Mouse (Mus musculus) intestine, postnatal 0 days (tissue): ENCODE results near the gene Gga1. TPM values are rescaled to one million over a fixed set of nuclear protein-coding genes. Genes with fewer than 3 reads are reported as not detected.
A peak's percentile ranks its signal among the peaks of the same experiment; 100 is the strongest.

Experiments used
- ATAC-seq: fragments of 200-750 bp; cut with Nextera tagmentation; 2 replicates; pipeline ENCODE4 v1.8.0; 2017; ENCODE audit warnings: mild to moderate bottlenecking, moderate TSS enrichment, moderate library complexity
- H3K27ac ChIP-seq: fragments of 300-500 bp; sonication (generic); 2 replicates; pipeline ENCODE4 v1.5.1; 2014; ENCODE audit warnings: mild to moderate bottlenecking, low read depth, low read length, moderate library complexity
- H3K27me3 ChIP-seq: fragments of 300-500 bp; sonication (generic); replicated peaks from 2 replicates; pipeline ENCODE4 v1.6.1; 2014; ENCODE audit warnings: low read length, mixed read lengths; ENCODE audit not compliant: control insufficient read depth, insufficient read depth
- H3K36me3 ChIP-seq: fragments of 300-500 bp; sonication (generic); 2 replicates; pipeline ENCODE4 v1.6.1; 2014; ENCODE audit warnings: mild to moderate bottlenecking, moderate library complexity; ENCODE audit not compliant: control insufficient read depth, insufficient read depth
- H3K4me1 ChIP-seq: fragments of 300-500 bp; sonication (generic); replicated peaks from 2 replicates; pipeline ENCODE4 v1.6.1; 2014; ENCODE audit warnings: antibody characterized with exemption, low read length, mixed read lengths; ENCODE audit not compliant: control insufficient read depth, insufficient read depth
- H3K4me2 ChIP-seq: fragments of 300-500 bp; sonication (generic); replicated peaks from 2 replicates; pipeline ENCODE4 v1.6.1; 2014; ENCODE audit warnings: low read depth, mild to moderate bottlenecking, moderate library complexity
- H3K4me3 ChIP-seq: fragments of 300-500 bp; sonication (generic); 2 replicates; pipeline ENCODE4 v1.5.1; 2014; ENCODE audit warnings: low read depth, low read length
- H3K9ac ChIP-seq: fragments of 300-500 bp; sonication (generic); 2 replicates; pipeline ENCODE4 v1.6.1; 2014; ENCODE audit warnings: mild to moderate bottlenecking, low read depth, low read length
- H3K9me3 ChIP-seq: fragments of 300-500 bp; sonication (generic); 2 replicates; pipeline ENCODE4 v1.6.1; 2016; ENCODE audit warnings: mixed run types; ENCODE audit not compliant: control insufficient read depth
- CTCF ChIP-seq: sonication (generic); IDR thresholded peaks from 2 replicates; pipeline ENCODE4 v1.5.1; 2016; ENCODE audit warnings: low read depth, mild to moderate bottlenecking, control low read depth, antibody characterized with exemption, moderate library complexity
- WGBS: fragments of 180-500 bp; shearing (Covaris S2); extraction: QIAGEN DNeasy Blood & Tissue Kit; methylation state at CpG from one replicate; pipeline ENCODE4 v1.1.7; 2014; 5-methylcytosine and 5-hydroxymethylcytosine counted together
- polyA plus RNA-seq: library from polyadenylated mRNA; unstranded; fragments of >200 nt; fragmentation: Nextera tagmentation; extraction: Ambion mirVana; gene quantifications from 2 replicates; pipeline ENCODE4 v1.2.1, GENCODE M21; 2015

Gene Gga1
- polyA plus RNA-seq, 1 experiment from 2014 or later = 40.1 TPM

DNA sequence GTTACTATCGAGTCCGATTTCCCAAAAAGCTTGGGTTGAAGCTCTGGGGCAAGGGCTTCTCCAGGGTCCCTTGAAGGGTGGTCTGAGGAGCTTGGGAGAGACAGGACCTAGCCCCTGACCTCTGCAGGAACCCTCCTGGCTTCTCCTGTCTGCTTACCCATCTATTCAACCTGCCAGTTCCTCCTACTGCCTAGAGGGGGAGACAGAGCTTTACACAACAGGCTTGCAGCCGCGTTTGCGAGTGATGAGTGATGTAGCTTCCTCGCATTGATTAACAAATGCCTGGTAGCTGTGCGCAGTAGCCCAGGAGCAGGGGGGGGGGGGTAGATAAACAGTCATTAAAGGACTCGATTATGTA is 38.6 kb downstream of the Gga1 start:
- Histone ChIP-seq H3K27ac (no peak overlapping the region), H3K27me3 (peaks cover 7% of the 10 kb centered on the region; the same call in 1 of the 2 replicates), H3K4me3 (no peak overlapping the region), H3K9ac (no peak overlapping the region), H3K36me3 (peaks cover 3% of the 10 kb centered on the region), H3K4me1 (0 out of 2 replicates have a peak, but pooled peaks cover 4% of the 10 kb centered on the region), H3K4me2 (0 out of 2 replicates have a peak overlapping the region, but pooled peaks have one; percentile 10), H3K9me3 (no peaks in the 10 kb centered on the region)
- no peak for ATAC-seq
- TF ChIP-seq CTCF = peak; percentile 97
- 10% methylated on average over 8 of the region's 8 CpGs for WGBS

DNA sequence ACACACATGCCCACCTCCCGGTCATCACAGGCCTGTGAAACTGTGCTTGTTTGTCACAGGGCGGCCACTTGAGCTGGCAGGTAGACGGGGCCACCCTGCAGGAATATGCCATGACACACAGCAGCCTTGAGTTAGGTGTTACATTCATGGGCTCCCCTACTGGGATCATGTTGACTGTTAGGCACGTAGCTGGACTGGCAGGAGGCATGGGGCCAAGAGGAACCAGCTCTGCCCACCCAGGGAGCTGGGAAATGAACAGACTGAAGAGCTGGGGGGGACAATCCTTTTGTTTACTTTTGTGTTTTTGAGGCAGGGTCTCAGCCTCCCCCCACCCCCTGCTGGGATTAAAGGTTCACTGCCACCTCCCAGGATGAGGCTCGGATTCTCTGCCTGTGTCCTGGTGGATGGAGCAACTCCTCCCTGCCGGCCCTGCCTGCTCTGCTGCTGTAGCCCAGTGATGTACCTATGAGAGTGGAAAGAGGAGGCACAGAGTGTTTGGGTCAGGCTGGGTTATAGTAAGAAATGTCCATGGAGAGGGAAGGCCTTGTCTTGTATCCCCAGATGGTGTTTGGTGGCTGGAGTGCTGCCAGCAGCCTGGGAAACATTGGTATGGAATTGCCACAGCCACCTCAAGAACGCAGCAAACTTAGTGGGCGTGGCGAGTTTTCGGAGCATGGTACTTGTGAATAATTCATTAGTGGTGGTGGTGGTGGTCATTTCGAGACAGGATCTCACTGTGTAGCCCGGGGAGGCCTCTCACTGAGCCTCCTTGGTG is 39.2 kb downstream of the Gga1 start:
- Histone ChIP-seq H3K36me3 (peaks cover 3% of the 10 kb centered on the region), H3K9me3 (no peaks in the 10 kb centered on the region), H3K27me3 (peaks cover 7% of the 10 kb centered on the region; the same call in 1 of the 2 replicates), H3K9ac (no peak overlapping the region), H3K27ac (no peak overlapping the region), H3K4me2 (0 out of 2 replicates have a peak overlapping the region, but pooled peaks have one; percentile 10), H3K4me3 (no peak overlapping the region), H3K4me1 (0 out of 2 replicates have a peak, but pooled peaks cover 4% of the 10 kb centered on the region)
- no peak for ATAC-seq
- TF ChIP-seq CTCF = no peak
- WGBS = 74% methylated on average over 12 of the region's 12 CpGs

DNA sequence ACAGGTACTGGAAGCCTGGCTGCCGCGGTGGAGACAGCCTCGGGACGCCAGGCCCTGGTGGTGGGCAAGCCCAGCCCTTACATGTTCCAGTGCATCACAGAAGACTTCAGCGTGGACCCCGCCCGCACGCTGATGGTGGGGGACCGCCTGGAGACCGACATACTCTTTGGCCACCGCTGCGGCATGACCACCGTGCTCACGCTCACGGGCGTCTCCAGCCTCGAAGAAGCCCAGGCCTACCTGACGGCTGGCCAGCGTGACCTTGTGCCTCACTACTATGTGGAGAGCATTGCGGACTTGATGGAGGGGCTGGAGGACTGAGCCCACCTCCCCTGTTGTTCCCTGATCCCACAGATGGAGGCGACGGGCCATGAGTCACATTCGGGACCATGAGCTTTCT is 41.1 kb downstream of the Gga1 start:
- H3K4me1 ChIP-seq = 0 out of 2 replicates have a peak, but pooled peaks cover 4% of the 10 kb centered on the region
- no peak overlapping the region for H3K27ac ChIP-seq
- H3K36me3 ChIP-seq = no peaks in the 10 kb centered on the region; the same call in 1 of the 2 replicates
- H3K4me2 ChIP-seq = no peak overlapping the region
- TF ChIP-seq CTCF = no peak
- no peaks in the 10 kb centered on the region for H3K9me3 ChIP-seq
- ATAC-seq = no peak
- 95% methylated on average over 23 of the region's 23 CpGs for WGBS
- peaks cover 7% of the 10 kb centered on the region; the same call in 1 of the 2 replicates for H3K27me3 ChIP-seq
- H3K9ac ChIP-seq = no peak overlapping the region
- H3K4me3 ChIP-seq = no peak overlapping the region

DNA sequence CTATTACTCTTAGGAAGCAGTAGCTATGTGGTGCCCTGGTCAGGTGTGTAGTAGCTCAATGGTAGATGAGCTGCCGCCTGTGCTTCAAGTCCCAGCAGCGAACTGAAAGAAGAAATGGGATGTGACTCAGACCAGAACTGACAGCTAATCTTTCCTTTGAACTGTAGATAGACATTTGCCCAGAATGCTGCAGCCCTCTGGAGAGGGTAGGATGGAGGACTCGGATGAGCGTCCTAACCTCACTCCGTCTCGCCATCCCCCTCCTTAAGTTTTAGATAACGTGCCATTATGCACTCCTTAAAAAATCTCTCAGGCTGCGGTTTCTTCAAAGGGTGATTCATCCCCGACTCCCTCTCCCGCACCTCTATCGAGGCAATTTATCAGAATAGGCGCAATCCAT is 42.9 kb downstream of the Gga1 start:
- H3K27me3 ChIP-seq = no peaks in the 10 kb centered on the region

DNA sequence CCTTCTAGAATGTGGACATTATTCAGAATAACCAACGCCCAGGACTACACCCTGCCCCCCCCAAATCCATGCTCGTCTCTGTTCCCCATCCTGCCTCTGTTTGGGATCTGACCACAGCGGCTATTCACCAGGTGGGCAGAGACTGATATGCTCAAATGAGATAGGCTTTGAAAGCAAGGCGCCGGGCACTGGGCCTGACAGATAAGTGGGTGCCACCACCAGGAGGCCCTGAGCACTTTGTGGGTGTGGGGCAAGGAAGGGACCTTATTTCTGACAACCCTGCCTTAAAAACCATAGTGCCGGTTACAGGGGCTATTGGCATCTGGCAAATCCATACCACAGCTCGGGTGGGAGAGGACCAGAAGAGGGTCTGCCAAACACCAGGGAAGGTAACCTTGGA is 45.7 kb downstream of the Gga1 start:
- 79% methylated on average over 7 of the region's 7 CpGs for WGBS
- no peak for TF ChIP-seq CTCF
- H3K27me3 ChIP-seq = no peaks in the 10 kb centered on the region
- no peak overlapping the region for H3K9ac ChIP-seq
- no peak overlapping the region for H3K4me2 ChIP-seq
- H3K4me3 ChIP-seq = no peak overlapping the region
- H3K4me1 ChIP-seq = peaks cover 6% of the 10 kb centered on the region; the same call in 1 of the 2 replicates
- no peaks in the 10 kb centered on the region for H3K9me3 ChIP-seq
- no peak for ATAC-seq
- H3K27ac ChIP-seq = no peak overlapping the region
- H3K36me3 ChIP-seq = no peaks in the 10 kb centered on the region; the same call in 1 of the 2 replicates

More for the DNA sequence above, 42.9 kb downstream of the Gga1 start:
- ATAC-seq = no peak
- H3K4me1 ChIP-seq = 0 out of 2 replicates have a peak, but pooled peaks cover 2% of the 10 kb centered on the region
- H3K36me3 ChIP-seq = no peaks in the 10 kb centered on the region; the same call in 1 of the 2 replicates
- WGBS = 42% methylated on average over 12 of the region's 12 CpGs
- no peak overlapping the region for H3K4me2 ChIP-seq
- no peak overlapping the region for H3K9ac ChIP-seq
- no peaks in the 10 kb centered on the region for H3K9me3 ChIP-seq
- no peak for TF ChIP-seq CTCF
- no peak overlapping the region for H3K27ac ChIP-seq
- no peak overlapping the region for H3K4me3 ChIP-seq

DNA sequence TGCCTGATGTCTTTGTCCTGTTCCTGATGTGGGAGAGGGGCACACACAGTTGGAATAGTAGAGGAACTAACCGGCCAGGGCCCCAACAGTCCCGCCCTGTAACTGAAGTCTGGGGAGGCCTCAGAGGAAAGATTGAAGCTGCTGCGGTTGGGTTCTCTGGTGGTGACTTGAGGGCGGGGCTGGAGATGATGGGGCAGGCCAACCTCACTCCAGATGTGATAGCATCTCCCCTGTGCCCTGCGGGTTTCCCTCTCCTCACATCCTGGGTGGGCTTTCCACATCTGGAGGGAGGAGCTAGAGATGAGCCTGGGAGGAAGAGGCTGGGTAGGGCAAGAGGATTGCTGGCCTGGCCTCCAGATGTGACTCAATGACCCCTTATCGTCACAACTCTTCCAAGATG is 46.6 kb downstream of the Gga1 start:
- 46% methylated on average over 6 of the region's 6 CpGs for WGBS
- no peak for TF ChIP-seq CTCF
- Histone ChIP-seq H3K27me3 (no peaks in the 10 kb centered on the region), H3K9ac (no peak overlapping the region), H3K4me1 (peaks cover 6% of the 10 kb centered on the region; the same call in 1 of the 2 replicates), H3K9me3 (no peaks in the 10 kb centered on the region), H3K4me3 (no peak overlapping the region), H3K4me2 (no peak overlapping the region), H3K27ac (no peak overlapping the region), H3K36me3 (no peaks in the 10 kb centered on the region; the same call in none of the 2 replicates)
- no peak for ATAC-seq
